Mouse (Mus musculus): Measurements from ENCODE around the gene Erc1. TPM values are rescaled to one million over a fixed set of nuclear protein-coding genes. Genes with fewer than 3 reads are reported as not detected.
"Not testable (repeated sequence)": the region's sequence is repeated elsewhere in the genome, so short reads cannot be mapped to it uniquely, and the experiment has no call there.

The Erc1 gene
- total RNA-seq, 2 experiments from 2014 or later, result 7.2 to 7.5 TPM

DNA sequence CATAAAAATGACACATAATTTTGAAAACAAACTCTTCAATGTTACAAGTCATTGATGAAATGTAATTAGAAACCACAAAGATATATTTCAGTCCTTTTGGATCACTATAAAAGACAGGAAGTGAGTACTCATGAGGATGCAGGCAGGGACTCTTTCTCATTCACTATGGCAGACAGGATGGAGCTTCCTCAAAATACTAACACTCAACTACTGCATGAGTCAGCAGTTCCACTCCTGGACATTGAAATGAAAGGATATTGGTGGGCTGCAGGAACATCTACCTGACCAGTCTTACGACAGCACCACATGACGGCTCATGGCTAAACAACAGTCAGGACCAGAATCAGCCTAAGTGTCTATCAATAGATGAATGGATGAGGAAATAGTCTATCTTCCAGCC lies 132.7 kb downstream of the Erc1 start:
- peak; percentile 92 for ATAC-seq (replicated peaks; ENCODE audit: poor library complexity, severe bottlenecking)

DNA sequence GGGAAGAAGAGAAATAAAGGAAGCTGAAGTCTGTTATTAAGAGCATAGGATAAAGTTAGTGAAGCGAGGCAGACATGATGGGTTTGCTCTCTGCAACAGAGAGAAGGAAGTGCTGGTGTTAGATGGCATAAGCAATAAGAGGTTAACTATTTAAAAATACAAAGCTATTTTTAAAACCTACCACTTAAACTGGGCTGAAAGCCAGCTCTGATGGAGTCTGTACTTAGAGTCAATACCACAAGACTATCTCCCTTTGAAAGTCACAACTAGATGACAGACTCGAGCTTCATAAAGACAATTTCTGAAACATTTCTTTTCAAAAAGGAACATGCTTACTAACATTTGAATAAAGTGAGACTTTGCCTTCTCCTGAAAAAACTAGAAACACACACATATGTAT lies 134.0 kb downstream of the Erc1 start:
- ATAC-seq (replicated peaks; ENCODE audit: poor library complexity, severe bottlenecking), result no peak

DNA sequence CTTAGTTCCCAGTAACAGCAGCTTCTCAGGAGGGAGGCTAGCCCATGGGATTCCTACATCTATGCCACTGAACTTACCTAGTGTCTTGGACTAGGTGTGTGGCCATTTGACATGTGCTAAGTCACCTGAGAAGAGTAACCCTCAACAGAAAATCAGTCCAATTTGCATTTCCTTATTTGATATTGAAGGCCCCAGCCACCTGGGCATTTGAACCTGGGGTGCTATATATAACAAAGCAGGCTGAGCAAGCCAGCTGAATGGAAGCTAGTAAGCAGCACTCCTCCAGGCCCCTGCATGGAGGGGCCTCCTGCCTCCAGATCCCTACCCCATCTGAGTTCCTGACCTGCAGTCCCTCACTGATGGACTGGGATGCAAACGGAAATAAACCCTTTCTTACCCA lies 135.5 kb downstream of the Erc1 start:
- no peak for ATAC-seq (replicated peaks; ENCODE audit: poor library complexity, severe bottlenecking)

DNA sequence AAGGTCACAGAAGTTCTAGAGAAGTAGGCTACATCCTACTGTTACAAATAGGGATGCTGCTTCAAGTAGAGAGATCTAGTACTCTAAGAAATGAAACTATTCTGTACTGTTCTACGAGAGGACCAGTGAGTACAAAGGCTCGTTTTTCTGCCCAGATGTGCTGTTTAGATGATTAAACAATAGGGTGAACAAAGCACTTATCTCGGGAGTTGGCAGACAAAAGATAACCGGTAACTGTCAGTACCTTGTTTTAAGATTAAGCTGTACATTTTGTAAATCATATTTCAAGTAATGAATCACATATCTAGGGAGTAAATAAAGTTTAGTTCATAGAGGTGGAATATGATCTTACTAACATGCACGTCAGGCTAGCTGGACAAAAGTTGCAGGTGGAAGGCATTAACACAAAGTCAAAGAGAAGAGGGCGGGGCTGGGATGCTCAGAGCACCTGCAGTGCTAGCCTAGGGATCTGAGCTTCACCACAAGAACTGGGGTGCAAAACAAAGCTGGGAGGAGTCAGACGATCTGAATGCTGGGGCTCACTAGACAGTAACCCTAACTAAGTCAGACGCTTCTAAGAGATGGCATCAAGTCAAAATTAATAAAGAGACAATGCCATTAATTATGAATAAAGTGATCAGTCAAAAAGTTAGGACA lies 136.2 kb downstream of the Erc1 start:
- ATAC-seq (replicated peaks; ENCODE audit: poor library complexity, severe bottlenecking), result no peak

DNA sequence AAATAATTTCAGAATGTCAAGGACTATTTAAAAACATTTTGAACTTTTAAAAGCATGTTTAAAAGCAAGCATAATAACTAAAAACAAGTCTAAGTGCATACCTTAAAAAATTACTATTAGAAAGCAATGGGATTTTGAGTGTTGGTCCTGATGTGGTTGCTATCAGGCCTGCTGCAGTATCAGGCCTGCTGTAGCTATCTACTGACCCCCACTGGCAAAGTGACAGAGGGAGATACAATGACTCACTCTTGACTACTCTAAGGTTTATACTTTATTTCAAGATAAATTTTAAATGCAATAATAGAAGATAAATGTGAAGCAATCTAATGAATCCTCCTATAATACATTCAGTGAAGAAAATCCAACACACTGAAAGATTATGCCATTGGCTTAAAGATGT lies 138.4 kb downstream of the Erc1 start:
- ATAC-seq (replicated peaks; ENCODE audit: poor library complexity, severe bottlenecking), result no peak

DNA sequence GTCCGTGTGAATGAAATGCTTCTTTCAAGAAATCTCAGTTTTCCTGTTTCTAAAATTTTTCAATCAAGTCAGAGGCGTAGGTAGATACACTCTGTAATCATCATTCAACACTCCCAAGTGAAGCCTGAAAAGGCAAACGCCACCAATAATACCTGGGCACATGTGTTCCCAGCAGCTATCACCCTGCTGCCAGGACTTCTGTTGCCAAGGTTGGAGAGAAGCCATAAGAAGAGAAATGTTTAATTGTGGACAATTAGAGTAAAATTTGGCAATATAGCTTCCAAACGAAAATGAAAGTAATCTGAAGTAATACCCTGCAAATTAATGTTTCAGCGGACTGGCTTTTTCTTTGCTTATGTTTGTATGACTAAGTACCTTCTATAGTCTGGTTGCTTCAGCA lies 140.1 kb downstream of the Erc1 start:
- ATAC-seq (replicated peaks; ENCODE audit: poor library complexity, severe bottlenecking), result no peak

DNA sequence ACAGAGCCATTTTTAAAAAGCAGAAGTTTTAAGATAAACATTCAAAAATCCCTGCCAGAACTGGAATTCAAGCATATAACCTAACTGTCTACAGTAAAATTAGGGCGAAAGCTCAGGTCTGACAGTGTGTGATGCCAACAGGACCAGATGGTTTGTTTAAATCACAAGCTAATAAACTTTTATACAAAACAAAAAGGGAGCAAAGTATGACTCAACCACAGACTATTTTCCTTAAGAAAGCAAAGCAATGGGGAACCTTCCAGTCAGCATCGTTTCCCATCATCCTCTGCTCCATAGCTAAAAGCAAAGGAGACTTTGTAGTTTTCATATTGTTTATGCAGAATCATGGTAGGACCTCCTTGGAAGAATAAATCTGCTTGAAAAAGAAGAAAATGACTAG lies 143.1 kb downstream of the Erc1 start:
- ATAC-seq (replicated peaks; ENCODE audit: poor library complexity, severe bottlenecking), result no peak

DNA sequence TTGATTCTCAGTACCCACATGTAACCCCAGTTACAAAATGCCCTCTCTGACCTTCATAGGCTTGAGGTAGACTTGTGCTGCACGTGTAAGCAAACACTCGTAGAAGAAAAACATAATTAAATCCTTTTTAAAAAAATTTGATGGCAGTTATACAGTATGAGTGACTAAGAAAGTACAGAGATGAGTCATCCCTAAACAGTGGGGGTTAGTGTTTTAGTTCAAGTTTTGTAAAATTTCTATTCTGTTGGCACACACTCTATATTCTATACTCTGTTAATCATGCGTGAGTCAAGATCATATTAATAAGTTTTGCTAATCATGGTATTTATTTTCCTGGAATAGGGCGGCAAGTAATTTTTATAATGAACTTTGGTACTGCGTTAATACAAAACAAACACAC lies 155.2 kb downstream of the Erc1 start:
- ATAC-seq (replicated peaks; ENCODE audit: poor library complexity, severe bottlenecking), result no peak

DNA sequence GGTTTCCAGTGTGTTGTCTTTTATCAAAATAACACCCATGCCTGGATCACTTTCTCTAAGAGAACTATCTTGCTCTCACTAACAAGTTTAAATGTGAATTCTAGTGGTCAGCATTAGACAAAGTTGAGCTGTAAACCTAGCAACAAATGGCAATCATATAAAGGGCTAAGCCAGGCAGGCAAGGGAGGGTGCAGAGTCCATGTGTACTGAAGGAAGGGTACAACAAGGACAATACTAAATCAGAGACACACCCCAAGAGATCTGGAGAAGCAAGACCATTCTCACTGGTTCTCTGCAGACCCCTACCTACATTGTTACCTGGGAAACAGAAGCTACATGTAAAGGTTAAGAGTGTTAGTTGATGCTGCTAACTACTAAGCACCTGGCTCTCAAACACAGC lies 161.5 kb downstream of the Erc1 start:
- ATAC-seq (replicated peaks; ENCODE audit: poor library complexity, severe bottlenecking), result no peak

DNA sequence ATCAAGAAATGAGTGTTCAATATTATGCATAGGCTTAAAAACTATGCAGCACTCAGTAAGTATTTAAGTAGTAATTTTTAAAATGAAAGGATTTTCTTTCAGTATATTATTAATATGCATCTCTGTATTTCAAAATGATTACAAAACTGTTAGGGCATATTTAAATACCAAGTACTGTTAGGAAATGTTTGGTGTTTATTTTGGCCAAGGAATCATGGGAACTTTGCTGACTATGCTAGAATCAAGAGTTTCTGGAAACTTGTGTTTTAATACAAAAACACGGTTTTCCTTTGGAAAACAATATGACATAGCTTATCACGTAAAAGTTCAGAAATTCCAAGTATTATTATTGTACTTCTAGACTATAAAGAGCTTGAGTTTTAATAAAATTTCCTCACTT lies 167.2 kb downstream of the Erc1 start:
- ATAC-seq (replicated peaks; ENCODE audit: poor library complexity, severe bottlenecking), result no peak

DNA sequence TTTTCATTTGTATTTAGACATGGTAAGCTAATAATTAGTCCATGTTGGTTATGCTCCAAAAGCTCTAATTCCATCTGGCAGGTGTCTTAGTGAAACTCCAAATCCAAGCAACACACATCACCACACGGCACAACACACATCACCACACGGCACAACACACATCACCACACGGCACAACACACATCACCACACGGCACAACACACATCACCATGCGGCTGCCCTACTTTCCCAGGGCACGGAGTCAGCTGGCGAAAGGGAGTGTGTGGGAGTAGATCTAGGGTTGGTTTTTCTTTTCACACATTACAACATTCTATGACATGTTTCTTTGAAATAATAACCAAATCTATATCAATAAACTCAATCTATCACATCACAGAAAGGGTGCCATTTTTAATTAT lies 173.2 kb downstream of the Erc1 start:
- ATAC-seq (replicated peaks; ENCODE audit: poor library complexity, severe bottlenecking), result no peak

DNA sequence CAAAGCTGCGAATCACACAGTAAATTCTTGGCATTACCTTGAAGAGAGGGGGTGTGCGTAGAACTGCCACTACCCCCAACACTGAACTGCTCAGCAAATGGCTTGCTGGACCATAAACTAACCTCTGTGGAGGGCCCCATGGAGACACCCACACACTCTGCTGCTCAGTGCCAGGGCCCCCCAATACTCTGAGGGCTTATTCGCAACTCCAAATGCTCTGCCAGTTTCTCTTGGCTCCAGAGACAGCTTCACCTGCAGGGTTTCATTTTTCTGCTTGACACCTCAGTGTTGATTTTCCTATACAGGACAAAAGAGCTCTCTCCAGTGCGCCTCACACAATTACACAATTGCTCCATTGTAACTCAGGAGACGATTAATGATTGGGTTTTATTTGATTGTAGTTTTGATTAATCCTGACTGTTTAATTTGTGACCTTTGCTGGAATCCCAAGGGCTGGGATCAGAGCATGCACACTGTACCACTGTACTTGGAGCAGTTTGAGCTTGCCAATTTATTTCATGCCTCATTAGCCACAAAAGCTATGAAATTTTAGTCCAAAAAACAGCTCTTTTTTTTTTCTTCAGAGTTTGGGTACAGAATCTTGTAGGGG lies 173.7 kb downstream of the Erc1 start:
- no peak for ATAC-seq (replicated peaks; ENCODE audit: poor library complexity, severe bottlenecking)

DNA sequence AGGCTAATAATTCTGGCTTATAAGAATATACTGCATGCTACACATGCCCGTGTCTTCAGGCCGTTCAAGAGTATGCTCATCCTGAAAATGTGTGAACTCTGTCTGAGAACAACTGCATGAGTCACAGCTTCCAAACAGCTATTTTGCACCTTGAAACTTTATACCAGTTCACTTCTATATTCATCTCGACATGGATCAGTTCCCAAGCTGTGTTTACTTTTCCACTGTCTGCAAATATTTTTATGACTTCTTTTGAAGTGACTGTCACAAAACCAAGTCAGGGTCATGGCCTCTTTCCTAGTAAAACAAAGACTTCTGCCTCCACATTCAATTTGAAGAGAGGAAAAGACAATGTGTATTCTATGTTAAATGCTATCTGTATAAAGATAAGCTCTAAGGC lies 178.2 kb downstream of the Erc1 start:
- ATAC-seq (replicated peaks; ENCODE audit: poor library complexity, severe bottlenecking), result no peak

DNA sequence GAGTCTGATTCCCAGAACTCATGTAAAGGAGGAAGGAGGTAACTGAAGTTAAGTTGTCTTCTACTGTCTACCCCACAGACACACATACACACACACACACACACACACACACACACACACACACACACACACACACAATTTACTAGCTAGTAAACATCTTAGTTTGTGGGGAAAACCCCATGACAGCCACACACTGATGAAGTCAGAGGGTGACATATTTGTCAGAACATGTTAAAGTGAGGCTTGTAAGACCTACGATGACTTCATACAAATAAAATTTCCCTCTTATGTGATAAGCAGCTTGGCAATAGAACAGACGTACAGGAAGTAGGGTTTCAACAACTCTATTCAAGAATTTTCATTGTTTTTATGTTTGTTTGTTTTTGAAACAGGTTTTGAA lies 185.0 kb downstream of the Erc1 start:
- ATAC-seq (replicated peaks; ENCODE audit: poor library complexity, severe bottlenecking), result no peak

DNA sequence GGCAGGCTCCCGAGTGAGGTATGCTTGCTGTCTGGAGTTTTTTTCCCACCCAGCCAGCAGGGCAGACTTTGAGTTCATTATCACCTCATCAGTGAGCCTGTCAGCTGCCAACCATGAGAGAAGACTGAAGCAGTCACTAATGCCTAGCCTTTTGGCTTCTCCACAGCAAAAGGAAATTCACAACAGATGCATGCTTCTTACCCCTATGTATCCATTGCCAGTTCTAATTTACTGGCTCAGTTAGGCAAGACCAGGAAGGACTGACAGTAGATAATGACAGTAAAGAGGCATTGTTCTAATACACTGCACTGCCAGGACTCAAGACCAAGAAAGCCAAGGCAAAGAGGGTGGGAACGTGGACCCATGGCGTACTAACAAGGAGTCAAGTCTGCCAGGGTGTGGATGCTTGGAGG lies 186.9 kb downstream of the Erc1 start:
- no peak for ATAC-seq (replicated peaks; ENCODE audit: poor library complexity, severe bottlenecking)

DNA sequence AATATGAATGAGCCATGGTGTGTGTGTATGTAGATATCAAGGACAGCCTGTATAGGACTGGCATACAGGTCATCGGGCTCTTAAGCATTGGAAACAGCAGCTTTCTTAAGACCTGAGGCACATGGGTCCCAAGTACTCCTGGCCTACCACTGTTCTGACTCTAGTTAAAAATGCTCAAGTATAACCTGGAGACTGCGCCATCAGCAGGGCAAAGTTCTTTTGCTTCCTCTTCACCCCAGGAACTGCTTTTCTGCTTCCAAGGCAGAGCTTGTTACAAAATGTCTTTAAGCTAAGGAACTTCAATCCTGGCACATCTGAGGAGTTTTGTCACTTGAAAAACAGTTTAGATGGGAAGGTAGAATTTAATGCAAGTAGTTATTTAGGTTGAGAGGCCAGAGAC lies 189.5 kb downstream of the Erc1 start:
- no peak for ATAC-seq (replicated peaks; ENCODE audit: poor library complexity, severe bottlenecking)

DNA sequence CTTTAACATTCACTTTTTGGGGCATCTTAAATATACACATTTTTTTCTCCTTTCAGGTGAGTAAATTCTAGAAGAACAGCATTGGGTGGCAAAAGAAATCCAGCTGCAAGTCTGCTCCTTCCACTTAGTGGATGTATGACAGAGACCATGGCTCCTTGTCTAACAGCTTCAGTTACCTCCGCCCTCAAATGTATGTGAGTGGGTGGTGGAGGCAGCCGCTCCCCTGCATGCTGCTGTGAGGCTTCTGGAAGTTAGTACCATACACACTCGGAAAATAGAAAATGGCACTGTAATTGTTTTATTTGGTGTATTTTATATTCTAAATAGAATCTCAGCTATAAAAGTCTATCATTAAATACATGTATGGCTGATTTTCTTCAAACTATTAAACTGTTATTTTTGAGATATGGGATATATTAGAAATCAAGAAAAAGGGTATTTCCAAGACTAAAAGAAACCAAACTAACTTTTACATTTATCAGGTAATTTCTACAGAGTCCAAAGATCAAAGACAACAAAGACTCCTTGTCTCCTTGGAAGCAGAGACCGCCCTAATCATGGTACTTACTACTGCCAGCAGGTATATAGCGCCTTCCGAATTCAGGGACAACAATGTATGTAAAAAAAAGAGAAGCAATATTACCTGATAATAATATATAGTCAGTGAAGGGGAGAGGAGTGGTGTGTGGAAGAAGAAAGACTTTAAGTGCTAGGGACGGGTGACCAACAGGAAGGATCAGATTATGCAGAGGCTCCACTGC lies 190.4 kb downstream of the Erc1 start:
- no peak for ATAC-seq (replicated peaks; ENCODE audit: poor library complexity, severe bottlenecking)

DNA sequence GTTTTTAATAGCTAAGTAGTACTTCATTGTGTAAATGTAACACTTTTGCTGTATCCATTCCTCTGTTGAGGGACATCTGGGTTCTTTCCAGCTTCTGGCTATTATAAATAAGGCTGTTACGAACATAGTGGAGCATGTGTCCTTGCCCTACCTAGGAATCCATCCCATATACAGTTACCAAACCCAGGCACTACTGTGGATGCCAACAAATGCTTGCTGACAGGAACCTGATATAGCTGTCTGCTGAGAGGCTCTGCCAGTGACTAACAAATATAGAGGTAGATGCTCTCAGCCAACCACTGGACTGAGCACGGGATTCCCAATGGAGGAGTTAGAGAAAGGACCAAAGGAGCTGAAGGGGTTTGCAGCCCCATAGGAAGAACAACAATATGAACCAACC lies 193.2 kb downstream of the Erc1 start:
- not testable (repeated sequence) for ATAC-seq (replicated peaks; ENCODE audit: poor library complexity, severe bottlenecking)

DNA sequence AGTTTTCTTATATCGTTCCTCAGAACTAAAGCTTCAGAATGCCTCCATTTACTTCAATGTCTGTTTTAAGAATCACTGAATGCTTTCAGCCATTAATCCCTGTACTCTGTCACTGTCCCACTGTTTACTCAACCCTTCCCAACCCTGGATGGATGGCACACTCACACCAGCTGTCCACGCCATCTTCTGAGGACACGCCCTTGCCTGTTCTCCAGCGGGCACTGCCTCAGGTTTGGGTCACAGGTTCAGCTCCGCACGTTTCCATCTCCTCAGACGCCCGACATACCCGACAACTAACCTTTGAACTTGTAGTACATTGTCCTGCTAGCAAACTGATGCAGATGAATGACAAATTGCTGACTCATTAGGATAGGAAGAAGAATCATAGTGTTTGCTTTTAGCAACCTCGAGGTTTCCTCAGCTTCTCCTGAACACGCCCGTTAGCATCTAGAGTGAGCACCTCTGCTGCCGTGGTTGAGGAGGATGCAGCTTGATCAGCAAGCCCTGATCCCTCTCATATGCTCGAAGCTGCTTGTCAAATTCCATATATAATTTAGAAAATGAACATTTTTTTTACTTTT lies 204.0 kb downstream of the Erc1 start:
- ATAC-seq (replicated peaks; ENCODE audit: poor library complexity, severe bottlenecking), result no peak

DNA sequence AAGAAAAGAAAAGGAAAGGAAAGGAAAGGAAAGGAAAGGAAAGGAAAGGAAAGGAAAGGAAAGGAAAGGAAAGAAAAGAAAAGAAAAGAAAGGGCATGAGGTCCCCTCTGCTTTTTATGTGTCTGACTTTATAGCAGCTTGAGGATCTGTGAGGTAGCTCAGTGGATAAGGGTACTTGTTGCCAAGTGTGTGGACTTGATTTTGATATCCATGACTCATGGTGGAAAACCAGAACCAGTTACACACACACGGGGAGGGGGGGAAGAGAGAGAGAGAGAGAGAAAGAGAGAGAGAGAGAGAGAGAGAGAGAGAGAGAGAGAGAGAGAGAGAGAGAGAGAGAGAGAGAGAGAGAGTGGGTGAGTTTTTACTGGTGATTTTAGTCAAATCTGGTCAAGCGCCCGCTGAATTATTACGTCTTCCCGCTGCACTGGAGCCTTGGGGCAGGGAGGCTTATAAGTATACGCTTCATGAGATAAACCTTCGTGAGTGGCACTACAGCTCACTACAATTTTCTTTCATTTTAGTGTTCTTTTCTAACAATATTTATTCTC lies 204.7 kb downstream of the Erc1 start:
- no peak for ATAC-seq (replicated peaks; ENCODE audit: poor library complexity, severe bottlenecking)

DNA sequence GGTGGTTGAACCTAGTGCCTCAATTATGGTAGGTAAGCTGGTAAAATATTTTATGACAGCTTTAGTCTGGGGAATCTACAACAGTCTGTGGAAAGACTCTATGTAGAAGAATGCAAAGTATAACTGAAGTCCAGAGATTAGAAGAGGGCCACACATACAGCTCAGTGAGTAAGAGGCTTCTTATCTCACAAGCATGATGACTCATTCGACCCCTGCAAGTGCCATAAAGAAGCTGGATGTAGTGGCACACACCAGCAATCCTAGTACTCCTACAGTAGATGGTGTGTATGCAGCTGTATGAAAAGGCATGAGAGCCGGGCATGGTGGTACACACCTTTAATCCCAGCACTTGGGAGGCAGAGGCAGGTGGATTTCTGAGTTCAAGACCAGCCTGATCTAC lies 205.2 kb downstream of the Erc1 start:
- no peak for ATAC-seq (replicated peaks; ENCODE audit: poor library complexity, severe bottlenecking)

Data from granulocyte monocyte progenitor cell, adult 5-6 weeks (primary cell).